Mouse (Mus musculus): ENCODE results near the gene Gm28729.
"Not testable (repeated sequence)": the region's sequence is repeated elsewhere in the genome, so short reads cannot be mapped to it uniquely, and the experiment has no call there.

The Gm28729 gene

DNA sequence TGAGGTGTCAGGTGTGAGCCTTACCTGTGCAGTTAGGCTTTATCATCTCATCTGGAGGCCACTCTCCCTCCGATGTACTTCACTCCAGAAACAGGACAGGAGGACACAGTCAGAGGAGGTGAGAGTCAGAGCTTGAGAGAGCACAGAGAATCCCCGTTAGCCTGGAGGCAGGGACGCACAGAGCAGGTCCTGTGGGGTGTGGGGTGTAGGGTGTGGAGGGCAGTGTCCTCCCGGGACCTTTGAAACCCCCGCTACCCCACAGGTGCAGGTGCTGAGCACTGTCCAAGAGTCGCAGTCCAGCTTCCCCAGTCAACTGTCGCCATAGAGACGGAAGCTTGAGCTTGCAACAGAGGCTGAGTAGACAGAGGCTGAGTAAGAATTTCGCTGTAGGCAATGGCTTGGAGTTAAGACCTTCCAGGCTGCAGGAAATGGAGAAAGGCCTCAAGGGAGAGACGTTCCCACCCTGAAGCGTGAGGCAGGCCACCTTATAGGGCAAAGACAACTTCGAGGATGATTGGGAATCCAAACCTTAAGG, at the start of gene Gm28729:
Gene Gm28729, minus strand, starts transcription at position 293 of the 535 bp plus-strand sequence.
- peak; percentile 72 for DNase-seq

DNA sequence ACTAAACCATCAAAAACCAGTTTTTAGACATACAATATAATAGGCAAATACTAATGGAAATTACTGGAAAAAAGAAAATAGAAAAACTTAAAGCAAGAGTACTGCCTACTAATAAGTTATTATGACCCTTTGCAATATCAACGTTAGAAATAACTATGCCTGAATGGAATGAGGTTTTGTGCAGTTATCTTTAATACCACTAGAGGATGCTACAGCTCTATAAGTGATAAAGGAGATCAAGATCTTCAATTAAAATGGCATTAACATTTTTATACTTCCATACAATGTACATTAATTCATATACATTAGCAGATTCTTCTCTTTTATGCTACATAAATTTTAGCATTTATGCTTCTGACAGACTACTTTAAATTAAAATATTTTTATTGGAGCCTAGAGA, 48.2 kb upstream of the Gm28729 start:
- no peak for DNase-seq

DNA sequence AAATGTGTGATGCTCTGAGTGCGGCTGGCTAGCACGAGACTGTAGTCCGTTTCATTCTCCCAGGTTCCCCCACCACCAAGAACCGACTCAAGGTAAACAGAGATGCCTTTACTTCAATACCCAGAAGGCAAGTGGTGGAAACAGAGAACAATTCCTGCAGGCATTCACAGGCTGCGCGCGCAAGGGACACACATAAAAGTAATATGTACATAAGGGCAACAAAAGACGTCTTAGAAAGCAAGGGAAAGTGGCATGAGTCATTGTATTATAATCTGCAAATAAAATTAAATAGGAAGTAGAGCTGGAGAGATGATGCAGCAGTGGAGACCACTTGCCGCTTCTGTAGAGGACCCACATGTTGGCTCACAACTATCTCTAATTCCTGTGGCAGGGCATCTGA, 47.7 kb upstream of the Gm28729 start:
- DNase-seq, result peak; percentile 15

DNA sequence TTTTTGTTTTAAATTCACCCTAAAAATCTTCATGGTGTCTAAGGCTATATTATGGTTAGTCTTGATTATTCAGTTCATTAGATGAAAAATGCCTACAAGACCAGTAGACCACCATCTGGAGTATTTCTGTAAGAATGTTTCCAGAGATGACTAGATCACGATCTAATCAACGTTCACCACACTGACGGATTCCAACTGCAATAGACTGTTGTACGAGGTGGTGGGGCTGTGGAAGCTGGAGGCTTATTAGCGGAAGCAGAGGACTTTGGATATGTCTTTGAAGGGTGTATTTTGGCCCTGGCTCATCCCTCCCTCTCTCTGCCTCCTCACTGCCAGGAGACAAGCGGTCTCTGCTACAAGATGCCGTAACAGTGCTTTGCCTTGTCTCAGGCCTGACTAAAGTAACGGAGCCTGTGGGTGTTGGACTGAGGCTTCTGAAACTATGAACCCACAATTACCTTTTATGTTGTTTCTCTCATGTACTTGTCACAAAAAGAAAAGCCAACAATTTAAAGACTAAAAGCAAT, 41.5 kb upstream of the Gm28729 start:
- peak; percentile 53 for DNase-seq

DNA sequence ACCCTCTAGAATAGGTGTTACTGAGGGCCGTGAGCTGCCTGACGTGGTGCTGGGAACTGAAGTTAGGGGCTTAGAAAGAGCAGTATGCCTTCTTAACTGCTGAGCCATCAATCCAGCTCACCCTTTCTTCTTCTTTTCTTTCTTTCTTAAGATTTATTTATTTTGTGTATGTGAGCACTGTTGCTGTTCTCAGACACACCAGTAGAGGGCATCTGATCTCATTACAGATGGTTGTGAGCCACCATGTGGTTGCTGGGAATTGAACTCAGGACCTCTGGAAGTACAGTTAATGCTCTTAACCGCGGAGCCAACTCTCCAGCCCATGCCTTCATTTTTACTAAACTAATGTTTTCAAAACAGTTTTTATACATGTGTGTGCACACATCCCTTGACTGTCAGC, 38.4 kb upstream of the Gm28729 start:
- DNase-seq, result no peak

DNA sequence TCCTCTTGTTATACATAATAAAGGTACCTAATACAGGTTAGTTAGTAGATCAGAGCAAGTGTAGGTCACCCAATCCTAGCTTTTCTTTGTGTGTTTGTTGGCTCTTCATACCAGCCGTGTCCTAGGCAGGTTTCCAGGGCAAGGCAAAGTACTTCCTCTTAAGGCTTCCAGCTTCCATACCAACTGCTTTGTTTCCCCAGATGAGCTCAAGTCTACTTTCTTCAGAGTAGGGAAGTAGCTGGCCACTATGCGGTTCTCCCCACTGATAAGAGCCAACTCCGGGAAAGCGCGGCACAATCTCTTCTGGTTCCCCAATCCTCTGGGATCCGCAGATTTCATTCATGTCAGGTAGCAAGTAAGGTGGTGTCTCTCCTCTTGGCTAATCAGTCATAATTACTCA, 34.1 kb upstream of the Gm28729 start:
- DNase-seq, result no peak

DNA sequence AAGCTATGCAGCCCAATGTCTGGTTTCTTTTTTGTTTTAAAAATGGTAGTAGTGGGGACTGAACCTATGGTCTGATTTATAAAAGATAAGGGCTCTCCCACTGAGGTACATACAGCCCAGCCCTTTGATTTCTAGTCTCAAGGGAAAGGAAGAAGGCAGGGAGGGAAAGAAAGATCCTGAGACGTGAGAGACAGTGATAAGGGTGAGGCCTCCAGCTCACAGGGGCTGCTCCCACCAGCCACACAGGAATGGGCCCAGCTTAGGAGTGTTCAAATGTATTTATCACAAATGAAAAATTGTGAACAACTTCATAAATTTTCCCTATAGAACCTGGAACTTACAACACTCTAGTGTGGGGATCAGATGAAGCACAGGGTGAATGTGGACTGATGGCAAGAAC, 33.5 kb upstream of the Gm28729 start:
- no peak for DNase-seq

DNA sequence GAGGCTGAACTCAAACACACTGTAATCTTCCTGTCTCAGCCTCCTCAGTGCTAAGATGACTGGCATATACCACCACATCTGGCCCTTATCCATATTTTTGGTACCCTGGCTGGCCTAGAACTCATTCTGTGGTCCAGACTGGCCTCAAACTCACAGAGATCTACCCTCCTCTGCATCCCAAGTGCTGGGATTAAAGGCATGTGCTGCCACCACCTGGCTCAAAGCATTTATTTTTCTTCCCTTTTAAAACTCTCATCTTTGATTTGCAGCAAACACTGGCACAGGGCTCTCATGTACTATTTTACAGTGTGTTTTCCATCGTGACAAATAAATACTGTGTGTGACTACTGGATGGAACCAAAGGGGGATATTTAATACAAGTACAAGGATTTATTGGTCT, 29.0 kb upstream of the Gm28729 start:
- peak; percentile 36 for DNase-seq

DNA sequence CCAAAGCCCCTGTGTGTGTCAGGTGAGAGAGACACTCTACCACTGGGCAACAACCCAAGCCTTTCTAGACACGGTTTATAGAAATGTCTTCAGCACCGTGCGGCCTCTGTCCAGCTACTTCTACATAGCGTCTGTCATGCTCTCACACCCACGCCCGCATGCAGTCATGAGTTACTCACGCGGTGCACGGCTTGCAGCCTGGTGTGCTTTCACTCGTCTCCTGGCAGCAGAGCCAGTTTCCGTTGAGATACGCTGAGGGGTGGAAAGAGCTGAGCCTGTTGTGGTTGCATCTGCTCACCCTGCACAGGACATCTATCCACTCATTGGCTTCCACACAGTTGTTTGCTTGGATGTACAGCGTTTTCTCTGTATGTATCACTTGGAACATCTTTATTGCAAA, 20.3 kb upstream of the Gm28729 start:
- DNase-seq, result peak; percentile 85

DNA sequence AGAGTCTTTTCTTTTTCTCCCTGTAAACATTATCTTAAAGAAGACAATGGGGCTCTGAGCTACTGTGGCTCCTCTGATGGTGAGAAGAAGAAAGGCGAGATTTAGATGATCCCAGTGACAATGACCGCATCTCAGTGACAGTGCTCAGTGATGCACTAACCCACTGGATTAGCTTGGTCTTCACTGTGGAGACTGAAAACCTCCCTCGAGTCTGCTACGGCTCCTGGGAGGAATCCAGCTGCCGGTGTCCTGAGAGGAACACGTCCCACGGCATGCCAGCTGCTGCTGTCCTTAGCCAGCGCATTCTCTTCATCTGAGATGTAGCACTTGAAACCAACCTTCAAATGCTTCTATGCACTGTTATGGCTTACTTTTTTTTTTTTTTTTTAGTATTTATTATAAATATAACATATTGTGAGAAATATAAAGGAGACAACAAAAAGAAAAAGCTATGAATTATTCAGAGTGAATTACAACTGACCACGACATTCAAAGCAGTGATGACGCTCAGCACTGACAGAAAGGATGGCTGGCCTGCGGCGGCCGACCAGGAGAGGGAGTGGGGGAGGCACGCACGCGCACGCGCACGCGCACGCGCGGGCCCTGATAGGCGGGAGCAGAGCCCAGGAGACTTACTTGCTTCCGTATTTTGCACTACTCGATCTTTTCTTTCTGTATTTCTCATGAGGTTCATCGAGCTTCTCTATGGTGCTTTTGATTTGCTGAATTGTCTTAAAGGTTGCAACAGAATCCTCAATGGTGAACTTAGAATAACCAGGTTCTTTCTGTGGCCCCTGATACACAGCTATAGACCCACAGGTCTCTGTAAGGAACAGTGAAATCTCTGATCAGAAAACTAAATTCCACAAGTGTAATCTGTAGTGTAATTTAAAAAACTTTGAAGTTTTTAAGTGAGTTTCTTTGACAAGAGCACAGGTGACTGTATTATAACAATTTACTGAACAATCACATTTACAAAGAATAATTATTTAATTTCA, 18.9 kb upstream of the Gm28729 start:
- DNase-seq, result peak; percentile 95

DNA sequence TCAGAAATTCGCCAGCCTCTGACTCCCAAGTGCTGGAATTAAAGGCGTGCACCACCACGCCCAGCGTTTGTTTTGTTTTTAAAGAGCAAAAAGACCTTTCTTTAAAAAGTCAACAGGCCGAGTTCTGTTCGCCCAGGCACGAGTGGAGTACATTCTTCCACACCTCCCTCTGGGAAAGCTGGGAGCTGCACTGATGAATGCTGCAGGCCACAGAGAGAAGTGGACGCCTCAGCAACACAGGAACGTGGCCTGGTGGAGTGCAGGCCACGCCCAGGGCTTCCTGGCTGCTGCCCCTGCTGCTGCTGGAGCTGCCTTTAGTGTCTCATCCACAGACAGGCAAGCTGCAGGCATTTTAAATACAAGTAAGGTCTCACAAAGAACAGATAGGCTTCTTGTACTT, 13.9 kb upstream of the Gm28729 start:
- DNase-seq, result peak; percentile 78

DNA sequence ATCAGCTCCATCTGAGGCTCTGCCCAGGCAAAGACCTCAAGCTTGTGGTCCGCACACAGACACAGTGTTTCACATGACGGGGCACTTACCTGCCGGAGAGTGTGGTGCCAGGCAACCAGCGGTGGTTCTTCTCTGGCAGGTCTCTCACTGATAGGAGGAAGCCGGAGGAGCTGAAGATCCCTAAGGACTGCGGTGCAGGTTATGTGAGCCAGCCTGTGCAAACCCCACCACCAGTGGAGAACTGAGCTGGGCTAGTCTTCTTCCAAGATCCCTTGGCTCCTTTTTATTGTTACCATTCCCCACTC, 12.5 kb upstream of the Gm28729 start:
- DNase-seq, result peak; percentile 61

DNA sequence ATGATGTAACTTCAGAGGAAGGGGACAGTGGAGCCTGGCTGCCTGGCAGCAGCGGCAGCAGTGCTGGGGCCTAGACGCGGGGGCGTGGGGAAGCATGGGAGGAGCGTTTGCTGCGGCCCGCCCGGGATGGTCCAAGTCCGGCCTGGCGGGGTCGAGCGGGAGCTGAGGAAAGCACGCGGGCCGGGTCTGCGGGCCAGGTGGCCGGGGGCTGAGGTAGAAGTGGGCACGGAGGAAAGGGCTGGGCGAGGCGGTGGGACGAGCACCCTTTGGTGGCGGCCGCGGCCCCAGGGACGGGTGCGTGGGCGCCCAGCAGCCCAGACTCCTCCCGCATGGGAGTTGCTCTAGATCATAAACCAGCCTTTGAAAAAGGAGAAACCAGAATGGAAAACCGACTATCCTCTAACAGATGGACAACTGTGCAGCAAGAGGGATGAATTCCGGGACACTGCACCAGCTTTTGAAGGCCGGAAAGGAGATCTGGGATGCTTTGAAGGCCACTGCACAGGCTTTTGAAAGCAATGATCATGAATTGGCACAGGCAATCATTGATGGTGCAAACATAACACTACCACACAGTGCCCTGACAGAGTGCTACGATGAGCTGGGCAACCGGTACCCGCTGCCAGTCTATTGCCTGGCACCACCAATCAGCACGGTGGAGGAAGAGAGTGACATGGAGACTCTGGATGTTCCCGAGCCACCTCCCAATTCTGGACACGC, 12.0 kb upstream of the Gm28729 start:
- peak; percentile 95 for DNase-seq

DNA sequence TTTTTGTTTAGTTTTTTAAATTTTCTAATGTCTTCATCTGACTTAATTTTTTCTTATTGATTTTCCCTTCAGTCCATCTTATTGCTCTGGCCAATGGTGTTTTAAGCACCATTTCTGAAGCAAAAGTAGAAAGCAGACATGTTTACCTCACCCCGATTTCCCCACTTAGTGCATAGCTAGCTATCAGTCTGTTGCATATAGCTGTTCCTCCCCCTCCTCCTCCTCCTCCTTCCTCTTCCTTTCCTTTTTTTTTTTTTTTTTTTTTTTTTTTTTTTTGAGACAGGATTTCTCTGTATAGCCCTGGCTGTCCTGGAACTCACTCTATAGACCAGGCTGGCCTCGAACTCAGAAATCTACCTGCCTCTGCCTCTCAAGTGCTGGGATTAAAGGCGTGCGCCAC, 11.0 kb upstream of the Gm28729 start:
- DNase-seq, result not testable (repeated sequence)

DNA sequence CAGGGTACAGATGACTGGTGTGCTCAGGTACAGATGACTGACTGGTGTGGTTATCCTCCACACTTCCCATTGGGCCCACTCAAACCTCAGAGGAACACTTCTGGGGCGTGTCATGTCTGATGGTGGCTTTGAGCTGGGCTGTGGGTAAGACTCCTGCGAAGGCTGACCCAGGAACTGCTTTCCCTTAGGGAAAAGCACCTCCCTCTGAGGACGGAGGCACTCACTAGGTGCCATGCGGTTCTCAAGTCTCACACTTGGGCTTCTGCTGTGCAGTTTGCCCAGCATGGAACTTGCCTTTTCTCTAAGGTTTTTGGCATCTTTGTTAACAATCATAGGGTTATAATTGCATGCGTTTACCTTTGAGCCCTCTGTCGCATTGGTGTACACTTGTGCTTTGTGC, 10.4 kb upstream of the Gm28729 start:
- DNase-seq, result peak; percentile 74

DNA sequence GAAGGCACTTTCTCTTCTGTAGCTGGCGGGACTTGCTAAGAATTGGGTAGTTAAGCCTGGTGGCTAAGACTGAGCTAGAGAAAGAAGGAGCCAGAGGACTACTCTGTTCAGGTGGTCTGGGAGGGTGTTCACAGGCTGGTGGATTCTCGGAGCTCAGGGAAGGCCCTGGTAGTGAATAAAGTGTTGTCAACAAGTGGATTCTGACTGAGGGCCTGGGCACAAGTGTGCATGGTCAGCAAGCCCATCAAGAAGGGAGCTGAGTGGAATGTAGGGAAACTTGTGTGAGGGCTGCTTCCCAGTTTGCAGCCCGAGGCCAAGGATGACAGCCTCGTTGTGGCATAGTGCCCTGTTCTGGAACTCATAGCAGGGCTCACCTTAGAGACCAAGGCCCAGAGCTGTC, 9.2 kb upstream of the Gm28729 start:
- DNase-seq, result peak; percentile 73

DNA sequence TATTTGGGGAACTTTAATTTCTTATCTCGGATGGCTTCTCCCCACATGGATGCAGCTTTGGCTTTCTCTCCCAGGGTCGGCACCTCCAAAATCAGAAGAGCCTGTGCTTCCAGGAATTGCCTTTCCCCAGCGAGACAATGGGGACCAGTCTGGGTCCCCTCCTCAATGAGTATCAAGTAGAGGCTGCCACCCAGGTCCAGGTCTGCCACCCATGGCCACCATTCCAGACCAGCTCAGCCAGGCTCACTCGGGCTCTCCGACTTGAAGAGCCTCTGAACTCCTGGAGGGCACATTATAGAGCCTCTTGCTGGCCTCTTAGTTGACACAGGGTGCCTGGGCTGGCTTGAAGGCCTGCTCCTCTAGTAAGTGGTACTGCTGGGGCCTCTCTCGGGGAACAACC, 8.4 kb upstream of the Gm28729 start:
- peak; percentile 81 for DNase-seq

DNA sequence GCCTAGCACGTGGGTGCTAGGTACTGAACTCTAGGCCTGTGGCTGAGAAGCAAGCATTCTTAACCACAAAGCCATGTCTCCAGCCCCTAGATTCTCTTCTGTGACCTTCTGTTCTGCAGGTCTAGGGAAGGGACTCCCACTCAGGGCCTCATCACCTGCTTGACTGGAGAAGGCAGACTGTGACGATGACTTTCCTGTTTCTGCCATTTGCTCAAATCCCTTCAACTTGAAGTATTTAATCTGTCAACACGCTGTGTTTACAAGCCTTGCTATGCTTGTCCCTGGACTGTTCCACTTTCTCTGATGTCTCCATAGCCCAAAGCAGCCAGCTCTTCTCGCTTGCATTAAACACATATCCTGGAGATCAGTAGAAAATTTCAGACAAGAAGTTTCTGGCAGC, 7.5 kb upstream of the Gm28729 start:
- DNase-seq, result peak; percentile 53

DNA sequence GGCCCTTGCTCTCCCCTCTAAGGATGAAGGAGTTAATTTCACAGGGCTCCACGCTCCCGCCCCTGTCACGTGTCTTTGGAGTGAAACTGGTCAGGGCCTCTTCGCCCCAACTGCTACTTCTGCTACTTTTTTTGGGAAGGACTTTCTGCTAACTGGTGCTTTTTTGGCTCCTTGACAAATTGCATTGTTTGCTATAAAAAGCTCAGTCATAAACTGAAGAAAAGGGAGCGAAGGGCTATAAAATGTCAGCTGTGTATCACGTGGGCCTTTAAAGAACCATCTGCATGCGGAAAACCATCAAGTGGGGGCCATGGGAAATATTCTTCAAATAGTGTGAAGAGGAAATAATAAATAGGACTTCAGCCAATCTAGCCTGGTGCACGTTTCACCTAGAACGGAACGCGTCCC, 5.6 kb upstream of the Gm28729 start:
- DNase-seq, result peak; percentile 93

DNA sequence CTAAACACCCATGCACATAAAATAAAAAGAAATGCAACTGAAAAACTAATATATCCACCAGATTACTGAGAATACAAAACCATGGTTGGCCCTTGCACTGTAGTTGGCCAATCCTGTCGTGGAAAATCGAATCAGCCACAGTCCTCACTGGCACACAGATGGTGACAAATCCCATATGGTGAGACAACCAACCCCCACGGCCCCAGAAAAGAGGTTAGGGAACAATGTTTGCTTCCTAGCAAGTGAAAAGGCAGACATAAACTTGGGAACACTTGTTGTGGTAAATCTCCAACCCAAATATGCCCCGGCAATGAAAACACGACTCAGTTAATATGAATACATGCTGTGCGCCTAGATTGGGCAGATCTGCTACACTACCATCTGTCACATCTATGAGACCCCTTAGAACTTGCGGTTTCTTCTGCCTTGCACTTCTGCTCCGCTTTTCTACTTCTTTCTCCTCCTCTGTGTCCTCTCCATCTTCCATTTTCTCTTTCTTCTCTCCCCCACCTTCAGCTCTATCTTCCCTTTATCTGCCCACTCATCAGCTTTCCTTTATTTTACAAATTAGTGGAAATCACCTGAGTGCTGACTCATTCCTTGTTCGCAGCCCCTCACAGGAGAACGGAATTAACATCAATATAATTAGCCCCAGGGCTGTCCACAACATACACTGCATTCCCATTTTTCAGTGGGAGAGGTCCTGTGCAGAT, 5.1 kb upstream of the Gm28729 start:
- peak; percentile 44 for DNase-seq

DNA sequence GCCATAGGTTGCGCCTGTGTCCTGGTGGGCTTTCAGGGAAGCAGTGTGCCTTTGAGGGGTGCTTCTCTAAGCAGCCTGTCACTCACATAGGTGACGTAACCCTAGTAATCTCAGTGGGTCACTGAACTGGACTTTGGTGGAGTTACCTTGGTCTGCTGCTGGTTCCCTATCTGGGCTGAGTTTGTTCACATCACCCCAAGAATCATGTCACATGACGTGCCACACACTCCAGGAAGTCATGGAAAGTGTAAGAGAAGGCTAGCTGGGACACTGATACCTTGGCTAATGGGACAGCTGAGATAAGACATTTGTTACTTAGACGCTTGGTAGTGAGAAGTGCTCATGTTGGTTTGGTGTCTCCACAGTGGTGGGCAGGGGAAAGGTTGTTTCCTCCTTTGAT, 947 bp upstream of the Gm28729 start:
- DNase-seq, result peak; percentile 65

DNA sequence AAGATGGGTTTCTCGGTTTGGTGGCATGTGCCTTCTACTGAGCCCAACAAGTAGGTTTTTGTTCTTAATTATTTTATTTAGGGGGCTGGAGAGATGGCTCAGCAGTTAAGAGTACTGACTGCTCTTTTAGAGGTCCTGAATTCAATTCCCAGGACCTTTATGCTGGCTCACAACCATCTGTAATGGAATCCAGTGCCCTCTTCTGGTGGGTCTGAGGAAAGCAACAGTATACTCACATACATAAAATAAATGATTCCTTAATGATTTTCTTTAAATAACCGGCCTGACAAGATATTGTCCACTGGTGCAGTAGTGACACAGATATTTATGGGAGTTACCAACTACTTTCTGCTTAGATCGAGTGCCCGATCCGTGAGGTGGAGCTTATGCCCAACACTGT, 1.9 kb downstream of the Gm28729 start:
- no peak for DNase-seq

DNA sequence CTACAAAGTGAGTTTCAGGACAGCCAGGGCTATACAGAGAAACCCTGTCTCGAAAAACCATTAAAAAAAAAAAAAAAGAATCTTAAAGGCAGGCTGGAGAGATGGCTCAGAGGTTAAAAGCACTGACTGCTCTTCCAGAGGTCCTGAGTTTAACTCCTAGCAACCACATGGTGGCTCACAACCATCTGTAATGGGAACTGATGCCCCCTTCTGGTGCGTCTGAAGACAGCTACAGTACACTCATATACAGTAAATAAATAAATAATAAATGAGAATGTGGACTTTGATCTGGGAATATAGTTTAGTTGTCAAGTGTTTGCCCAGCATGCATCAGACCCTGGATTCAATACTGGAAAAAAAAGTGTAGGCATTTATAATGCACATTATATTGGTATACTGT, 3.5 kb downstream of the Gm28729 start:
- not testable (repeated sequence) for DNase-seq

All from heart, adult 11 months (tissue).